Mouse (Mus musculus) adrenal gland, postnatal 36 days (tissue): ENCODE data around the gene Grasp. TPM values are rescaled to one million over a fixed set of nuclear protein-coding genes. Genes with fewer than 3 reads are reported as not detected.
A peak's percentile ranks its signal among the peaks of the same experiment; 100 is the strongest.

Source experiments
- DNase-seq, 2 experiments: peaks; one replicate each; pipeline ENCODE4 v3.0.0; 2021; ENCODE audit warnings: mixed read lengths in 1 of 2
- total RNA-seq, 2 experiments: library from RNA; stranded (reverse); gene quantifications; 2 replicates each; pipeline ENCODE4 v1.2.3; 2021

Grasp gene
- total RNA-seq, 2 experiments from 2014 or later, result 18.7 to 60.1 TPM

DNA sequence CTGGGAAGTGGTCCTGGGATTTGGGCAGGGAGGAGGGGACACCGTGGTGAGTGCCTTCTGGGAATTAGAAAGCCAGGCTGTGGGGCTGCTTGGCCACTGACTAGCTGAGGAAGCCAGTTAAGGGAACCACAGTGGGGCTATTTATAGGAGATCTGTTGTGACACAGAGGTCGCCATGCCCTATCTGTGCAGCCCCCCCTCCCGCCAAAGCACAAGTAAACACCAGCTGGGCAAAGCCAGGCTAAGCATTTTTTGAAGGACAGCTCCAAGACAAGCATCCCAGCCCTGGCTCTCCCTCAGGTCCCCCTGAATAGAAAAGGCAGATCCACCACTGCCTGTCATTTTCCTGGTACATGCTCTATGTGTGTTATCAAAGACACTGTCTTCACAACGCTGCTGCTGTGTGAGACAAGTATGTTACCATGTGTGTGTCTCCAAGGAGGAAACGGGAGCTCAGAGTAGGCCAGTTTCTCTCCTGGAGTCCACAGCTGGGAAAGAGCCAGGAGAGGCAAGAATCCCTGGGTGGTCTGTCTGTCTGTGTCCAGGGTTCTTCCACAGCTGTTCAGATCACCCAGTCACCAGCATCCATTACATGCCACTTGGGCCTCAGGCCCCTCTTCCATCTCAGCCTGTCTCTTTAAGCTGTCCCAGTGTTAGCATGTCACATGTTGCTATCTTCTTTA, 24.2 kb downstream of the Grasp start:
- DNase-seq, result no peak

DNA sequence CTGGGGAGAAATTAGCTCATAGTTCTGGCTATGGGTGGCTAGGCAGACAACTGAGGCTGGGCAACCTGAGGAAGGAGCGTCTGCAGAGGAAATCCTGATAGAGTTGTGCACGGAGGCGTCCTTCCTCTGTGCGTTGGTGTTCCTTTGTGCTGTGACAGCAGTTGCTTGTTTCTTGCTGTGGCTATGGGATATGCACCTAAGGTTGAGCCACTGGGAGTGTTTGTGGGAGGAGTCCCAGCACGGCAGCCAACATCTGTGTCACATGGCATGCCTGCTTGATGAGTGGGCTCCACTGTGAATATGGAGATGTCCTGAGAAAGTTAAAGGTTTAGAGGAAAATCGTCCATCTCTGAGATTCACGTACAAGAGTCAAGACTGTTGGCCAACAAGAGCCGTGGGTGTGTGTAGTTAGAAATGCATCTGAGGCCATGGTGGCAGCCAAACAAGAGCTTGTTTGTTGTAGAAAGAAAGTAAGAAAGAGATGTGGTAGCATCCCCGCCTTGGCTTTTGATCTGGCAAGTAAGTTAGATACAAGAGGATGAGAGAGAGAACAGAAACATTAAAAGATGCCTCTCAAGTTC, 26.3 kb downstream of the Grasp start:
- no peak for DNase-seq

- no peak for DNase-seq
Measured at GRCm38 (mm10) chr15:101251930-101252329, 27.9 kb downstream of the Grasp start.

GRCm38 (mm10) chr15:101252614-101253013, 28.6 kb downstream of the Grasp start:
- no peak for DNase-seq

- DNase-seq, result no peak
Measured at GRCm38 (mm10) chr15:101253563-101253885, 29.5 kb downstream of the Grasp start.

DNA sequence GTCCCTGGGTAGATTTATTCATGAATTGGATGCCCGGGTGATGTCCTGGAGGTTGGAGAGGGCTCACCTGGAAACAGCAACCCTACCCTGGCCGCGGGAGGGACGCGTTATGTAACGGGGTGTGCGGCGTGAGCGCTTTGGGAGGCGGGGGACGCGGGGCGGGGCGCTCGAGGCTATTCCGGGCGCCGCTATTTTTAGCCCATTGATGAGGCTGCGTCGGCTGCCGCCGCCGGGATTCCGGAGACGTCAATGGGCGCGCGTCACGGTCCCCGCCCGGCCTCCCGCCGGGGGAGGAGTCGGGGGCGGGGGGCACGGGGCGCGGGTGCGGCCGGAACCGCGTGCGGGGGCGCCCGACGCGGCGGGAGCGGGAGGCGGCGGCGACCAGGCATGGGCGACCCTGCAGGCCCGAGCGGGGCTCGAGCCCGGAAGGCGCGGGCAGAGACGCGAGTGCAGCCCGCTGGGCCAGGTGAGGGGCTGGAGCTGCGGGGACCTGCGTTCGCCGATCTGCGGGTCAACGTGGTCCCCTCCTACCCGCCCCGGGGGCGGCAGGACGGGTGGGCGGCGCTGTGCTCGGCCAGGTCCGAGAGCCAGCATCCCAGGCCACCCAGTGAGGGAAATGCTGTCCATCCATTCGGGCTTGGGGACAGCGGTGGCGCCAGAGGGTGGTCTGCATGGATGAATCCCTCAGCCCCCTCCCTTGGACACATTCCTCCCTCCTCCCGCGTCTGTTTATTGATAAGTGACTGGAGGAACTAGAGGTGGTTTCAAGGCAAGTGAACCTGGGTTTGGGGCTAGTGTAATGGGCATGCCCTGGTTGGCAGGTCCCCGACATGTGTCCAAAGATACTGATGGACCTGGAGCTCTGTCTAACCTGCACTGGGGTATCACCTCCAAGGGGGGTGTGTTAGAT, 30.2 kb downstream of the Grasp start, which contains the start of gene Nr4a1:
Nr4a1 (plus strand) TSS at position 384 of the 910 bp plus-strand sequence.
- DNase-seq, result peak; percentile 90 to 93

GRCm38 (mm10) chr15:101255842-101256462, 32.0 kb downstream of the Grasp start:
- DNase-seq, result no peak

DNA sequence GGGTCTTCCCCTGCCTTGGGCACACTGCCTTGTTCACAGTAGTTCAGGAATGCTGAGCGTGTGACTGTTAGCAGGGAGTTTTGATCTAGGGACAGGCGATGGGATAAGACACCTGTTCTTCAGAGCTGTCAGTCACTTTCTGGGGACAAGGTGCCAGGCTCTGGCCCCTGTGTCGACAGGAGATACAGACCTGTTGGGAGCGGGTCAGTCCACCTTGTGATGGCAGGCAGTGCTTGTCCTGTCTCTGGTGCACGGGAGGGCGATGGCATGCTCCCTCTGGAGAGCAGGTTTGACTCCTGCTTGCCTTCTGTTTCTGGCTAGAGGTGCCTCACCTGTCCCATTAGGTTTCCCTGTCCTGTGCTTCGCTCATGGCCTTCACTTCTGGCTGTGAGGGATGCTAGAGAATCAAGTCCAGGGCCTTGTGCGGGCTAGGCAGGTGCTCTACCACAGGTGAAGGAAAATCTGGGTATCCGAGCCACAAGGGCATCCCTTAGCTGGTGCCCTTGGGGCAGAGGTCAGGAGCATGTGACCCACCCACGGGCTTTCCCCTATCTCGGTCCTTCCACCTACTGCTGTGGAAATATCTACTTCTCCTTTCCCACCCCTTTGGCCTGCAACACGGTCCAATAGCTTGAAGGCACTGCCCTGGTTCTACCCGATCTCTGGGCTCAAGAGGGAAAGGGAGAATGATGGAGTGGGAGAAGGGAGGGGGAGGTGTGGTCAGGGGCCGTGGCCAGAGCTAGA, 32.6 kb downstream of the Grasp start:
- no peak for DNase-seq

DNA sequence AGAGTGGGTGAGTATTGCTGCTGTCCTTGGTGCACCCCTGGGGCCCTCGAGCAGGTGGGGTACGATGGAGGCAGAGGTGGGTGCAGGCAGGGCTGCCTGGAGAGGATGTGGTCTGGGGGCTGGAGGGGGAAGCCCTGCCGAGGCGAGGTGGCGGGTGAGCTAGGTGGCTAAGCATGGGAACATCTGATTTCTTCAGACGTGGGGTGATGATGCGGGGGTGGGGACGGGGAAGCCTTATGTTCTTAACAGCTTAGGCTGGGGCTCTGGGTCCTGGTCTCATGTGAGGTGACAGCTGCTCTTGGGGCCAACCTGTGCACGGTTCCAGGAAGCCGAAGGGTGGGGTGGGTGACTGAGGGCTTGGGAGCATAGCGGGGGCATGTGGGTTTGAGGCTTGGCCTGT, 34.4 kb downstream of the Grasp start:
- DNase-seq, result no peak

DNA sequence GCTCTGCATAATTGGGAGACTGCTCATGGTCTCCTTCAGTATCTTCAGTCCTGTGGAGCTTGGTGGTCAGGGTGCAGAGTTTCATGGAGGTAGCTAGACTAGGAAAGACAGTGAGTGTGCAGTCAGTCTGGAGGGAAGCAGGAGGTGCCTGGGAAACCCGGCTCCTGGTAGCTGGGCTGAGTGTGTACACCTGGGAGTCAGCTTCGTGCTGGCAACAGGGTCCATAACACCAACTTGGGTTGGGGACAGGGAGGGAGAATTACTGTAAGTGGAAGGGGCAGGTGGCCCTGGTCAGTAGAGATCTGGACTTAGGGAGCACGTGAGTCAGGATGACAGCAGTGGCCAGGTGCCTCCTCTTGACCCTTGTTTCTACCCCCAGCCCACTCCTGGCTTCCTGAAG, 35.9 kb downstream of the Grasp start:
- no peak for DNase-seq

GRCm38 (mm10) chr15:101260387-101260786, 36.4 kb downstream of the Grasp start:
- peak; percentile 52 to 75 for DNase-seq

GRCm38 (mm10) chr15:101260874-101261622, 37.1 kb downstream of the Grasp start:
- no peak for DNase-seq

GRCm38 (mm10) chr15:101262502-101262901, 38.5 kb downstream of the Grasp start:
- no peak for DNase-seq

GRCm38 (mm10) chr15:101266132-101266963, 42.4 kb downstream of the Grasp start:
- peak; percentile 99 to 100 for DNase-seq

DNA sequence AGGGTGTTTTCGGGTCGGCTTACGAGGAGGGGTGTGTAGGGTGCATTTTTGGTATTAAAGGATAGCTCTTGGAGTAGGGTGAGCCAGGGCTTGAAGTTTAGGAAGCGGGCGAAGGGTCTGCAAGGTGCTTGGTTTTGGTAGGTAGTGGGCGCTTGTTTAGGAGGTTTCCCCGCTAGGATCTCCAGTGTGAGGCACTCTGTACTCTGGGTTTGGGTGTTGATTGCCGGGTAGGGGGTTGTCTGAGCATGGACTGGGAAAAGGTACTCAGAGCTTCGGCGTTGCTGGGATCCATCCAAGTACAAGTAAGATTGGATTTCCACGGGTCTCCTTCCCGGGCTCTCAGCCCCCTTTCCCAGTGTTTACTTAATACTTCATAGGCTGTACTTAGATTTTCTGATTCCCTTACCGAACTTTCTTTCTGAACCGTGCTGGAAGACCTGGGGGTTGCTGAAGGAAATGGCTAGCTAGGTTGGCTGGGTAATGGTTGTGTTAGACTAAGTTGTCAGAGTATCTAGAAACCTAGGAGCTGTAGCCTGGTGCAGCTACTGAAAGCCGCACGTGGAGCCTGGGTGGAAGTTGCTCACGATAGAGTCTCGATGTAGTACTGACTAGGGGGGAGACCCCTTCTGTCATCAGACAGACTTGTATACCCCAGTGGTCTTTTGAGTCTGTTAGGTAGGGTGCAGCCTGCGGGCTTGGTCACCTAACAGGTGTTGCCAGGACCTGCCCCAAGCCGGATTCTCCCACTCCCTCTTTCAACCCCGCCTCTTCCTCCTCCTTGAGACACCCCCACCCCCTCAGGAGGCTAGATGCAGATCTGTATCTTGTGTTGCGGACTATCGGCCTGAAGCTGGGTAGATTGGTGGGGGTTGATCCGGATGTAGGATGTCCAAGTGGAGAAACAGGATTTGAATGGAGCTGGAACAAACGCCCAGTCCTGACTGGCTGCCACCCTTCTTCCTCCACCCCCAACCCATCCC, 43.4 kb downstream of the Grasp start:
- peak; percentile 28 to 49 for DNase-seq

- DNase-seq, result no peak
Measured at GRCm38 (mm10) chr15:101270101-101270820, 46.3 kb downstream of the Grasp start.

- no peak for DNase-seq
Measured at GRCm38 (mm10) chr15:101271107-101271506, 47.1 kb downstream of the Grasp start.

GRCm38 (mm10) chr15:101271513-101271912, 47.5 kb downstream of the Grasp start:
- DNase-seq, result no peak
